Mouse (Mus musculus) neural tube, embryonic 11.5 days (tissue): ENCODE measurements at regions not wholly inside any gene's neighbourhood (a gene's known extent, or its start where the extent isn't known, plus 50 kb on each side); places are given as distances from the start of the nearest gene placed in this dataset.

Source experiments
- ATAC-seq: fragments of 200-750 bp; cut with Nextera tagmentation; 2 replicates; pipeline ENCODE4 v1.8.0; 2017; ENCODE audit warnings: moderate number of reproducible peaks, mild to moderate bottlenecking, moderate TSS enrichment, moderate library complexity; ENCODE audit not compliant: insufficient read depth, low FRiP score, low TSS enrichment
- DNase-seq: peaks from one replicate; pipeline ENCODE4 v3.0.0-alpha.2; 2015; ENCODE audit warnings: low spot score
- H3K27ac ChIP-seq: fragments of 300-500 bp; sonication (generic); 2 replicates; pipeline ENCODE4 v1.5.1; 2014; ENCODE audit warnings: low read depth, mild to moderate bottlenecking, low read length
- H3K27me3 ChIP-seq: fragments of 300-500 bp; sonication (generic); 2 replicates; pipeline ENCODE4 v1.6.1; 2014; ENCODE audit warnings: mild to moderate bottlenecking, low read length, mixed read lengths; ENCODE audit not compliant: control insufficient read depth, insufficient read depth
- H3K36me3 ChIP-seq: fragments of 300-500 bp; sonication (generic); 2 replicates; pipeline ENCODE4 v1.6.1; 2014; ENCODE audit warnings: mild to moderate bottlenecking, low read length, moderate library complexity, mixed read lengths; ENCODE audit not compliant: control insufficient read depth, insufficient read depth
- H3K4me1 ChIP-seq: fragments of 300-500 bp; sonication (generic); 2 replicates; pipeline ENCODE4 v1.6.1; 2014; ENCODE audit warnings: low read length, mixed read lengths; ENCODE audit not compliant: control insufficient read depth, insufficient read depth
- H3K4me2 ChIP-seq: fragments of 300-500 bp; sonication (generic); 2 replicates; pipeline ENCODE4 v1.6.1; 2014; ENCODE audit warnings: low read depth, mild to moderate bottlenecking, moderate library complexity
- H3K4me3 ChIP-seq: fragments of 300-500 bp; sonication (generic); 2 replicates; pipeline ENCODE4 v1.5.1; 2014; ENCODE audit warnings: low read depth, low read length
- H3K9ac ChIP-seq: fragments of 300-500 bp; sonication (generic); 2 replicates; pipeline ENCODE4 v1.6.1; 2014; ENCODE audit warnings: mild to moderate bottlenecking, low read length
- H3K9me3 ChIP-seq: fragments of 300-500 bp; sonication (generic); 2 replicates; pipeline ENCODE4 v1.6.1; 2016; ENCODE audit warnings: low read length; ENCODE audit not compliant: control insufficient read depth
- WGBS: fragments of 180-500 bp; shearing (Covaris S2); extraction: QIAGEN DNeasy Blood & Tissue Kit; methylation state at CpG from one replicate; pipeline ENCODE4 v1.1.7; 2014; 5-methylcytosine and 5-hydroxymethylcytosine counted together

DNA sequence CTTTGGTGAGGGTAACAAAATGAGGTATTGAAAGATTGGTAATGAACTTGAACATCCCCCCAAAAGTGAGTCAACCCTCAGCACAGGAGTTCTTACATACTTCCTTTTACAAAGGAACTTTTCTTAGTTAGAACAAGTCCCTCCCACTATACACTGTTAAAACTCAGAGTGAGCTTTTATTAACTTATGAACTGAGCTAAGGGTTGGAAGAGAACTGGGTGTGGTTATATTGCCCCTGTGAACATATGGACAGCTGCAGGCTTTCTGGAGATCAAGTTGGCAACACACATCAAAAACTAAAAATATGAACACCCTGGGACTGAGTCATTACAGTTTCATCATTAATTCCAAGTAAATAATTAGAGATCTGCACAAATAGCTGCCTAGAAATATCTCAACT is 103.1 kb upstream of the Tmc3 start:
- no peak overlapping the region for H3K27ac ChIP-seq
- H3K4me2 ChIP-seq, result no peak overlapping the region
- no peaks in the 10 kb centered on the region for H3K4me1 ChIP-seq
- no peak overlapping the region for H3K4me3 ChIP-seq
- DNase-seq (no peak), ATAC-seq (no peak)
- no peaks in the 10 kb centered on the region for H3K9me3 ChIP-seq
- no peaks in the 10 kb centered on the region for H3K27me3 ChIP-seq
- H3K9ac ChIP-seq, result no peak overlapping the region
- H3K36me3 ChIP-seq, result no peaks in the 10 kb centered on the region

DNA sequence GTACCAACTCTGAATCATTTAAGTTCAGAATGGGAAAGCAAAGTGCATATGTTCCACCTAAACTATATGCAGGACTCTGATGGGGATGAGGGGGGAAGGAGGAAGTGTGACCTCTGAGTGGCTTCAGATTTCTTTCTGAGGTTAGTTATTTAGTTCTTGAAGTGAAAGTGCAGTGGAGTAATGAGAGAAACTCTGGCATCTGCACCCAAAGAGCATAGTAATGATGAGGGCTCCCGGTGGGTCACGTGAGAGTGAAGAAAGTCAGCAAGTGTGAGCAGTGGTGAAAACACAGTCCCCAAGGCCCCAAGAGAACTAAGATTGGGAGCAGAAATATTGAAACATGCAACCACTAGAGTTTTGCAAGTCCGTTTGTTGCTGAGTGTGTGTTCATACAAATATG is 102.5 kb upstream of the Tmc3 start:
- no peak overlapping the region for H3K4me3 ChIP-seq
- WGBS, result 83% methylated on average over 3 of the region's 3 CpGs
- H3K27me3 ChIP-seq, result no peaks in the 10 kb centered on the region
- DNase-seq (no peak), ATAC-seq (no peak)
- H3K36me3 ChIP-seq, result no peaks in the 10 kb centered on the region
- H3K27ac ChIP-seq, result no peak overlapping the region
- no peak overlapping the region for H3K4me2 ChIP-seq
- H3K9me3 ChIP-seq, result no peaks in the 10 kb centered on the region
- no peaks in the 10 kb centered on the region for H3K4me1 ChIP-seq
- no peak overlapping the region for H3K9ac ChIP-seq

DNA sequence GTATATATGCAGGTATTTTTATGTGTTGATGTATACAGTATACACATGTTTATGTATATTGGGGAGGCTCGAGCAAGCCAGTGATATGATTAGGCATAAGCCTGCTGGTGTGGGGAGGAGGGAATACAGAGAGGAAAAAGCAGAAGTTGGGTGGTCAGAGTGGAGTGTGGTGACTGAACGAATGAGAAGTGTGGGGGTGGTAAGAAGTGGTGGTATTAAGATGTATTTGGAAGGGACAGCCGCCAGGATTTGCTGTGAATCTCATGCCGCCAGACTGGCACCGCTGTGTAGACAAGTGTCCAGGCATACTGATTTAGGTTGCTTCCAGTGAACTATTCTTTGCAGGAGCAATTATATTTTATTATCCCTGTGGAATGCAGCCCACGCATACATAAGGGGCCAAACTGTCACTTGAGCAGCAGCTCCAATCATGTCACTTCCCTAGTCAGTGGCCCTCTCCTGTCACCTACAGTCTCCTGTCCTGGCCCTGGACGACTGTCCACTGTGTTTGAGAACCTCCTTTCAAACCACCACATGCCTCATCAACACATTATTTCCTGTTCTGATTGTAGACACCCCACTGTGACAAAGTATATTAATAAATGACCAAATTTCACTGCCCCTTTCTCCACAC is 101.9 kb upstream of the Tmc3 start:
- H3K4me3 ChIP-seq, result no peak overlapping the region
- H3K27ac ChIP-seq, result no peak overlapping the region
- no peak overlapping the region for H3K4me2 ChIP-seq
- ATAC-seq (no peak), DNase-seq (no peak)
- H3K9me3 ChIP-seq, result no peaks in the 10 kb centered on the region
- H3K9ac ChIP-seq, result no peak overlapping the region
- no peaks in the 10 kb centered on the region for H3K4me1 ChIP-seq
- no peaks in the 10 kb centered on the region for H3K27me3 ChIP-seq
- WGBS, result 74% methylated on average over 7 of the region's 7 CpGs
- H3K36me3 ChIP-seq, result no peaks in the 10 kb centered on the region

DNA sequence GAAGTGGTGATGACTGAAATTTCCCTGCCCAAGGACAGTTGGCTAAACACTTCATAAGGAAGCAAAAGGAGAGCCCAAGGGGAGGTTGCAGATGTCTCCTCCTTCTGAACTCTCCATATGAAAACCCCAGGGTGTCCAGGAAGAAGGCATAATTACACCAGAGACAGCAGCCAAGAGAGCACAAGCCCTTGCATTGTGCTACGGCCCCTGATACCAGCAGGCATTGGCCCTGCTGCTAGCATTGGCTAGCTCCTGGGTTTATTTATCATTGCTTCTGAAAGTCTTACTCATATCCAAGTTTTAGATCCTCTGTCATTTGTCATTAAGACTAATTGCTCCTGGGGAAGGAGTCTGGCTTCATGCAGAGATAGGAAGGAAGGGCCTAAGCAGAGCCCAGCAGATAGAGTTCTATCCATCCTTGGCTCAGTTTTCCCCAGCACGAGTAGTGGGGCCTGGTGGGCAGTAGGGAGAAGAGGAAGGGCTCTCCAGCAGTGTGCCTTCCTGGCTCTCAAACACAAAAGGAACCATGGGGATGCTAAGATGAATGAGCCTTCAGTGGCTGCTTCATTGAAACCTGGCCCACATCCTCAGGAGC is 98.5 kb upstream of the Tmc3 start:
- H3K4me1 ChIP-seq, result no peaks in the 10 kb centered on the region
- no peaks in the 10 kb centered on the region for H3K9me3 ChIP-seq
- no peak overlapping the region for H3K27ac ChIP-seq
- H3K27me3 ChIP-seq, result no peaks in the 10 kb centered on the region
- H3K36me3 ChIP-seq, result no peaks in the 10 kb centered on the region
- DNase-seq, result peak; percentile 38
- H3K9ac ChIP-seq, result no peak overlapping the region
- no peak overlapping the region for H3K4me2 ChIP-seq
- no peak overlapping the region for H3K4me3 ChIP-seq
- 57% methylated on average over 2 of the region's 2 CpGs for WGBS
- no peak for ATAC-seq

DNA sequence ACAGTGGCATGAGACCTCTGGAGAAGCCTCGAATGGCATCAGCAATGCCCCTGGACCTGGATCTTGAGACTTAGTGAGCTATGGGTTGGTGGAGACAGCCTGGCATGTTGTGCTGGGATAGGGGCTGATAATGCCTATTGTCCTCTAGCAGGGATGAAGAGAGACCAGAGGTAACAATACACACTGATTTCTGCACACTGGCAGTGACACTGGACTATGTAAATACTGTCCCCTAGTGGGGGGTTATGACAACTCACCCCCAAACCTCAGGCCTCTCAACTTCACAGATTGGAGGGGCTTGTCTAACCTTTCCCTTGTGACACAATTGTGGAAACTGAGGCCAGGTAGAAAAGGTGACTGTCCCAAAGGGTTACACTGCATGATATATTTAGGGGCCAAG is 94.9 kb upstream of the Tmc3 start:
- no peak overlapping the region for H3K9ac ChIP-seq
- peak; percentile 54 for DNase-seq
- H3K27ac ChIP-seq, result no peak overlapping the region
- no peak overlapping the region for H3K4me2 ChIP-seq
- no peaks in the 10 kb centered on the region for H3K4me1 ChIP-seq
- H3K4me3 ChIP-seq, result no peak overlapping the region
- peak; percentile 67; the same call in 1 of the 2 replicates for ATAC-seq
- H3K27me3 ChIP-seq, result no peaks in the 10 kb centered on the region
- H3K9me3 ChIP-seq, result no peaks in the 10 kb centered on the region
- 84% methylated on average over 1 of the region's 1 CpGs for WGBS
- H3K36me3 ChIP-seq, result no peaks in the 10 kb centered on the region

DNA sequence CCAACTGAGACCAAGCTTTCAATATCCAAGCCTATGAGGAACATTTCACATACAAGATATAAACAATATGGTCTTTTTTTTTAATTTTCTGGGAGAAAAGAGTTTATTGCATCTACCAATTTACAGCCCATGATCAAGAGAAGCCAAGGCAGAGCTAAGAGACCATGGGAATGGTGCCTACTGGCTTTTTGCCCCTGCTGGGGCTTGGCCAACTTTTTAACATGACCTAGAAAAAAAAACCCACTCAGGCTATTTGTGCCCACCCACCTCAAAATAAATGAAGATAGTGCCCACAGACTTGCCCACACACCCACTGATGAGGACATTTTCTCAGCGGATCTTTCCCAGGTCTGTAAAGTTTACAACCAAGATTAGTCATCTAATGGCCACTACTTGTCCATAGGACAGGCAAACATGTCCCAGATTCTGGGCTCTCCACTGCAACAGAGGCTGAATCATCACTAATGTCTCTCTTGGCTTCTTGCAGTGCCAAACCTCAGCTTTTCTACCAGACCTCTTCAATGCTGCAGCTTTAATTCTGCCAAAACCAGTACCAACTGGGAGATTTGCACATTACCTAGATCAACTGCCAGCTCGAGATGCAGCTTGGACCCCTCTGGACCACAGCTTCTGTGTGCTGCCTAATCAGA is 79.6 kb upstream of the Tmc3 start:
- Histone ChIP-seq H3K4me3 (no peak overlapping the region), H3K4me1 (no peaks in the 10 kb centered on the region), H3K27ac (no peak overlapping the region), H3K36me3 (no peaks in the 10 kb centered on the region), H3K4me2 (no peak overlapping the region), H3K9me3 (no peaks in the 10 kb centered on the region), H3K9ac (no peak overlapping the region), H3K27me3 (no peaks in the 10 kb centered on the region)
- ATAC-seq (no peak), DNase-seq (no peak)
- WGBS, result 77% methylated on average over 2 of the region's 2 CpGs

DNA sequence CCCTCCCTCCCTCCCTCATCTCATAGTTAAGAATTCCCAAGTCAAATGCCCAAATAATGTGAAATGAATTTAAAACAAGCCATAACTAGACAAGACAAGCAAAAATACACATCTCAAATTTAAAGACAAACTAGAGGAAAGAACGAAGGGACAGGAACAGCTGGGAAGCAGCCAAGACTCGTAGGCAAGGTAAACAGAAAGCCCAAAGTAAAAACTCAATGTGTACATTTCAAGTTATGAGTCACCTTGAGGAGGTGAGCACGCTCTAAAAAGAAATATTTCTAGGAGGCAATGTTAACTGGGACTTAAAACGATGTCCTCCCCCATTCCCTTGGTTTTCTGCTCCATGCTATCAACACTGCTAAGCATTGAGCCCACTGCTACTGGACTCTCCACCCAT is 68.4 kb upstream of the Tmc3 start:
- Histone ChIP-seq H3K27ac (no peak overlapping the region), H3K4me2 (no peak overlapping the region), H3K27me3 (no peaks in the 10 kb centered on the region), H3K36me3 (no peaks in the 10 kb centered on the region), H3K4me1 (no peaks in the 10 kb centered on the region), H3K9me3 (no peaks in the 10 kb centered on the region), H3K9ac (no peak overlapping the region), H3K4me3 (no peak overlapping the region)
- ATAC-seq (no peak), DNase-seq (no peak)
- 82% methylated on average over 4 of the region's 4 CpGs for WGBS

DNA sequence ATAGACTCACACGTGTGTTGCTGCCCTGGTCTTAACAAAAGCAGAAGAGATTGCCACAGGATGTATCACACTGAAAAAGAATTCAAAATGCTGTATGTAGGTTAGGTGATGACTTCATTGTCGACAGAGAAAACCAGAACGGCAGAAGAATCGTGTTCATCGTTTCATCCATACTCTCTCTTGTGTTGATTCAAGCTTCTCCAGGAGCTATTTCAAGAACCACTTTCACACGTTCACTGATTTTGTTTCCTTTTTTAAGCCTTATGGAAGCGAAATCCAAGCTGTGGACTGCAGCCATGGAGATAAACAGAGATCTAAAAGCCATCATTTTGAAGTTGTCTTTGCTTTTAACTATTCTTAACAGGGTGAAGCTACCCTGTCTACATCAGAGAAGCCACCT is 63.2 kb upstream of the Tmc3 start:
- H3K27ac ChIP-seq, result no peak overlapping the region
- H3K4me1 ChIP-seq, result no peaks in the 10 kb centered on the region
- no peaks in the 10 kb centered on the region for H3K27me3 ChIP-seq
- no peak for DNase-seq
- no peak overlapping the region for H3K4me3 ChIP-seq
- H3K9me3 ChIP-seq, result no peaks in the 10 kb centered on the region
- no peak overlapping the region for H3K9ac ChIP-seq
- no peaks in the 10 kb centered on the region for H3K36me3 ChIP-seq
- WGBS, result 92% methylated on average over 7 of the region's 7 CpGs
- ATAC-seq, result no peak
- no peak overlapping the region for H3K4me2 ChIP-seq
